Mouse (Mus musculus): Measurements from ENCODE around the gene Epha2.

Epha2 gene

DNA sequence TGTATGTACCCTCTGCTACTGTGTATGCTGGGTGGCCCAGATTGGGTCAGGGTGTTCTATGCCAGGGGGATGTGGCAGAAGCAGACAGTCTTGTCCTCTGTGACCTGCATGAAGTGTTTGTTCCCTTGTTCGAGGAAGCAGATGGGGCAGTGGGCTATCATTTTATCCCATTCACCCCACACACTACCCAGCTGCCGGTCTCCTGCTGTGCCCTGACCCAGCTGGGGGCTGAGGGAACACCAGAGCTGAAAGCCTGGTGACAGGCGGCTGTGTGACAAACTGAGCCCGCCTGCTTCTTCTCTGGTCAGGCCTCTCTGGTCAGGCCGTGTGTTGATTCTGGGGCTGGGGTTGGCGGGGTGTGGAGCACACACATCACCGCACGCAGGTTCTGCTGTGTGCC, 5.0 kb downstream of the Epha2 start:
- no peak for DNase-seq

DNA sequence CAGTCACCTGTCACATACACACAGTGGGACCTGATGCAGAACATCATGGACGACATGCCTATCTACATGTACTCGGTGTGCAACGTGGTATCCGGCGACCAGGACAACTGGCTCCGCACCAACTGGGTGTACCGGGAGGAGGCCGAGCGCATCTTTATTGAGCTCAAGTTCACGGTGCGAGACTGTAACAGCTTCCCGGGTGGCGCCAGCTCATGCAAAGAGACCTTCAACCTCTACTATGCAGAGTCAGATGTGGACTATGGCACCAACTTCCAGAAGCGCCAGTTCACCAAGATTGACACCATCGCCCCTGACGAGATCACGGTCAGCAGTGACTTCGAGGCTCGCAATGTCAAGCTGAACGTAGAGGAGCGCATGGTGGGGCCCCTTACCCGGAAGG, 7.3 kb downstream of the Epha2 start:
- DNase-seq = peak; percentile 62

DNA sequence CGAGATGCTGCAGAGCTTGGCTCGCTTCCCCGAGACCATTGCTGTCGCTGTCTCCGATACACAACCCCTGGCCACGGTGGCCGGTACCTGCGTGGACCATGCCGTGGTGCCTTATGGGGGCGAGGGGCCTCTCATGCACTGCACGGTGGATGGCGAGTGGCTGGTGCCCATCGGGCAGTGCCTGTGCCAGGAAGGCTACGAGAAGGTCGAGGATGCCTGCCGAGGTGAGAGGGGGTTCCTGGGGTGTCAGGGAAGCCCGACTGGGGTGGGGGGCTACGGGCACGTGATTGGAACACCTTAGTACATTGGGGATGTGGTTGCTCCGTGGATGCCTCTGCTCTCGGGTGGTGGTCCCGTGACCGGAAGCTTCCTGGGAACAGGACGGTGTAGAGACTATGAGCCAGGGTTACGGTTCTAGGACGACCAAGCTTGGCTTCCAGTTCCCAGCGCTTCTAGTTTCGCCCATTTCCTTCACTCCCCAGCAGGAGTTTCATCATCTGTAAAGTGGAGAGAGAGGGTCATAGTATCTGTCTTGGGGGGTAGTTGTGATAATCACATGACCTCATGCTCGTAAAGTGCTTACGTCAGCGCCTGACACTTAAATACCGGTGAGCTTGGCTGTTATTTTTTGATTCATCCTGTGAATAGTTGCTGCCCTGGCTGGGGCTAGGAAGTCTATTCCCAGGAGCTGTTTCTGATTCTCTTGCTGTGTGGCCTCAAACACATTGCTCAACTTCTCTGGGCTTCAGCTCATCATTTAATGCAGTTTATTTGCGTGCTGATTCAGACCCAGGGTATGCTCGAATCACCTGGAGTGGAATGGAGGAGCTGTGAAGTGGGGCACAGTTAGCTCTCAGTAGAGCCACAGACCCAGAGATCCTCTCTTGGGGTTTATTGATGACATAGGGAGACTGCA, 8.1 kb downstream of the Epha2 start:
- no peak for DNase-seq

DNA sequence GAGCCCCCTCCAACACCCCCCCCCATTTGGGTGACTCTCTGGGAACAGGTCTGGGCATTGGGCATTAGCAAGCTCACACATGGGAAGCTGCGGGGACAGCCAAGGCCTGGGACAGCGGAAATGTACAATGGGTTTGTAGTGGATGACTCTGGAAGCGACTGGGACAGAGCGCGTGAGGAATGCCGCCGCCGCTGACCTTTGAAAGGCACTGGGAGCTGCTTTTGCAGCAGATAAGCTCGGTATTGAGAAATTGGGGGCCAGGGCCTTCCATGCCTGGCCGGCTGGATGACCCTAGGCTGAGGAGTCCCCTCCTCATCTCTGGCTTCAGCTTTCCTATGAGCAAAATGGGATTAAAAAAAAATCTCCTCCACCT, 8.7 kb downstream of the Epha2 start:
- DNase-seq = peak; percentile 64

DNA sequence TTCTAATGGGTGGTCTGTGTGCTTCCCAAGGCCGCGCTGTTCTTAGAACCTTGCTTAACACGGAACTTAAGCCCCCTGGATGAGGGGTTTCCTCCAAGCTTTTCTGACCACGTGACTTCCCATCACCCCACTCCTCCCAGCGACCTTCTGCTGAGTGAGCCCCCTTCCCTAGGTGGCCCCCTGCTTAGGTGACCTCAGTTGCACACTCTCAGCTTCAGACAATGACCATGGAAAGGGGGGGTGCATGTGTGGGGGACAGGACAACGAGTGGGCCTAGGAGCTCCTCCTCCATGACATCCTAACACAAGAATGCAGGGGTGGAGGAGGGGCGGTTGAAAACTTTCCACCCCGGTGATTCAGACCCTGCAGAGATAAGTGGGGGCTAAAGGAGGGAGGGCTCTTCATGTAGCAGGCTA, 9.2 kb downstream of the Epha2 start:
- DNase-seq = peak; percentile 88

DNA sequence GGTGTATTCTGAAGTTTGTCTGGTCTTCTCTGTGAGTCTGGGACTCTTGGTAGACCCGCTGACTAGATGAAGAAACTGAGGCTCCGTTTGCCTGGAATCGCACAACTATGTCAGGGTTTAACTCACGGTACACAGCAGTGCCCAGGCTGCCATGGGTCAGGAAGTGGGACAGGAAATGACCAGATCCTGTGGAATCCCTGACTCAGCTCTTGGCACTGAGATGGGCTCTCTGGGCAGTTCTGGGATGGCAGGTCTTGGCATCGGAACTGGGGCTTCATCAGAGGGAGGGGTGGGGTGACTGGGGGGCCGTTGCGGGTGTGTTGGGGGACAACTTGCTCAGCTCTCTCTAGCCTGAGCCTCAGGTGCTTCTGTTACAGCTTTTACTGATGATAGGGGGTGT, 10.0 kb downstream of the Epha2 start:
- peak; percentile 76 for DNase-seq

DNA sequence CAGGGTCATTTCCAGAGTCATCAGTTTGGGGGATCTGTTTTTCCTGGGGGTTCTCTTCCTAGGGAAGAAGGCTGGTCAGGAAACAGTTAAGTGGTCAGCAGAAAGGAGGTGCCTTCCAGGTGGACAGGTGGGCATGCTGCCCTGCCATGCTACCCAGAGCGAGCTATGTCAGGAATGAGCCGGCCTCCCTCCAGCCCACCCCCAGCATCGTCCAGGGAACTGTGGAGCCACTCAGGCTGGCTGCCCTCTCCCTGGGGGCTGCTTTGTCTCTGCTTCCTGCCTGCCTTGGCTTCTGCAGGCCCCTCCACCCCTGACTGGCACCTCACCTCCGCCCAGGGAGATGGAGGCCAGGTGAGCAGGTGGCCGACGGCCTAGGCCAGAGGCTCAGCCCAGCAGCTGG, 10.5 kb downstream of the Epha2 start:
- DNase-seq = peak; percentile 66

DNA sequence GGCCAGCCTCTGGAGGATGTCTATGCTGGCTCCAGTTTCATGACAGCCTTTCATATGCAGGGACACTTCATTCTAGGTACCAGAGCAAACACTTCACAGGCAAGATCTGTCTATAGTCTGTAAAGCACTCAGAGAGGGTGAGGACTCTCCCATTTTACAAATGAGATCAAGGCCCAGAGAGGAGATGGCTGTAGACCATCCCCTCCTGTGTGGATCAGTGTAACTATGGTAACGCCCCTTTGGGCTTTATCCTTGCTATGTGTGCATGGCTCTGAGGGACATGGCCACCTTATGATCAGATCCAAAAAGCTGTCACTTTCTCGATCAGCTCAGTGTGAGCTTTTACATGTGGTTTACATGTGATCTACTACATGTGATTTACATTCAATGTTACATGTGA, 10.9 kb downstream of the Epha2 start:
- no peak for DNase-seq

DNA sequence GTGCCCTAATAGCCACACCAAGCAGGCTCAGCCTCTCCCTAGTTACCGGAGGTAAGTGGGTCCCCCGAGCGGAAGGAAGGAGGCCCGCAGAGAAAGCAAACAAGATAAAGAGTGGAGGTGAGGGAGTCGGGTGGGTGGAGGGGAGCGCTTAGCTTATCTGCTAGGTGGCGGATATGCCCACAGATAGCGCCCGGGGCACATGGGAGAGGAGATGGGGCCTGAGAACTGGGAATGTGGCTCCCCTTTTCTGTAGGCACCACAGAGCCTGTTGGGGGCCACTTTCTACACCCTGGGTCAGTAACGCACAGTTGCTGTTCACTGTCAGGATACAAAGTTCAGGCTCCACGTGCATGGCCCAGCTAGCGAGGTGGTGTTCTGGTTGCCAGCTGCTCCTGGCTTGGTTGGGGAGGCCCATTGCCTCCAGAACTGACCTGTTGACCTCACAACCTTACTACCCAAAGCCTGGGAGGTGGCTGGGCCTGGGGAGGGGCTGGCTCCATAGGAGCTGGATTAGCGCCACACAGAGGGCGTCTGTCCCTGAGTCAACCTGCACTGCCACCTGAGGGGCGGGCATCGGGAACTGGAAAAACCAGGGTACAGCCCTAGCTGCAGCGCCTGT, 11.6 kb downstream of the Epha2 start:
- peak; percentile 43 for DNase-seq

DNA sequence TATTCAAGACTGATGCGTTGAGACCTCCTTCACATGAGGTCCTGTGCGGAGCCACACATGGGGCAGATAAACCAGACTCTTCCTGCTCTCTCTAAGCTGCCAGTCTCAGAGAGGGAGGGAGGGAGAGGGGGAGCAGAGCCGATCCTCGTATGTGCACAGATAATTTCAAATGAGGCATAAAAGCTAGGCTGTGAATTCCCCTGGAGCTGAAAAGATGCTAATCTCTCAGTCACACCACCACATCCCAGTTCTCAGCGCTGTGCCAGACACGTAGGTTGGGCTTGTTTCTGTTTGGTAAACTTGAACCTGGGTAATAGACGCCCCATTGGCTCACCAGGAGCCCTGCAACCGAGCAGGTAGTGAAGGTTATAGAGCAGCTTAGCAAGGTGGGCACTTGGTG, 12.4 kb downstream of the Epha2 start:
- no peak for DNase-seq

DNA sequence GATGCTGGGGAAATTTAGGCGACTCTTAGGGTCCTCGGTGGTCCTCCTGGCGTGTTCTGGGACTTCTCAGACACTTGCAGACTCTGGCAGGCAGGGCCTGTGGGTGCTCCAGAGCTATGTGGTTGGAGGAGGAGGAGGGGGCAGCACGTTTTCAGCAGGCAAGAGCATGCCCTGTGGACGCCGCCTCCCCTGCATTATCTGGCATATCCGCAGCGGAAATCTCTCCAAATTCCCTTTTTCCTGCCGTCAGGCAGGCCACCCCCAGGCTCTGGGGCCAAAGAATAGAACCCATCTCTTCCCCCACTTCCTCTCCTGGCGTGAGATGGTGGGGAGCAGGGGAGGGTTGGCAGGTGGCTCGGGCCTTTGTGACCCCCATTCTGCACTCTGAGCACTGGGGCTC, 12.9 kb downstream of the Epha2 start:
- peak; percentile 59 for DNase-seq

DNA sequence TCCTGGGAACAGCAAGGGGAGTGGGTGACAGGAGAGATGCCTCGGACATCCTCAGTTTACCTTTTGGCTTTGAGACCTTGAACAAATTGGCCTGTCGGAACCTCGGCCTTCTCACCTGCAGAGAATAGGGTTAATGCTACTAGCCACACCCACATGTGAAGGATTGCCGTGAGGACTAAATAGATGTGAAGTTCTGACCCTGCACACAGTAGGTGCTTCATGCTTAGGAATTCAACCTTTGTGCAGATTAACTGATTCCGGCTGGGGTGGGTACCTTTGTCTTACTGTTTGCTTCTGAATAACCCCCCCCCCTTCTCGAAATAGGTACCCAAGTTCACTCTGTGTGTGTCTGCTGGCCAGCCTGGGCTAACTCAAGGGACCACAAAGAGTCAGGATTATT, 13.7 kb downstream of the Epha2 start:
- DNase-seq = no peak

DNA sequence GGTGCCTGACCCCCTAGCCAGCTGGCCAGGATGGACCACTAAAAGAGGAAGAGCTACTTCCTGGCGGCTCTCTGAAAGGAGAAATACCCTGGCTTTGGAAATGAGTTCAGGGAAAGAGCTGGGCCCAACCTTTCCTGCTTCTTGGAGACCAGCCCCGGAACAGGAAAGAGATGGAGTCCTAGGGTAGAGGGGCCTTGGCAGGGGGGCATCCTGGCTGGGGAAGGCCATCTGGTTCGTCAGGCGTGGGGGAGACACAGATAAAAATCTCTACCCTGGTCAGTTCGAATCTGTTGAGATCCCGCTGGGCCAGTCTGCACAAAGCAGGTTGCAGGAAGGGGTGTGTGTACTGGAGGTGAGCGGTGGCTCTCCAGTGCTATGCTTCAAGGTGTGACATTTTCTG, 15.0 kb downstream of the Epha2 start:
- DNase-seq = peak; percentile 57

DNA sequence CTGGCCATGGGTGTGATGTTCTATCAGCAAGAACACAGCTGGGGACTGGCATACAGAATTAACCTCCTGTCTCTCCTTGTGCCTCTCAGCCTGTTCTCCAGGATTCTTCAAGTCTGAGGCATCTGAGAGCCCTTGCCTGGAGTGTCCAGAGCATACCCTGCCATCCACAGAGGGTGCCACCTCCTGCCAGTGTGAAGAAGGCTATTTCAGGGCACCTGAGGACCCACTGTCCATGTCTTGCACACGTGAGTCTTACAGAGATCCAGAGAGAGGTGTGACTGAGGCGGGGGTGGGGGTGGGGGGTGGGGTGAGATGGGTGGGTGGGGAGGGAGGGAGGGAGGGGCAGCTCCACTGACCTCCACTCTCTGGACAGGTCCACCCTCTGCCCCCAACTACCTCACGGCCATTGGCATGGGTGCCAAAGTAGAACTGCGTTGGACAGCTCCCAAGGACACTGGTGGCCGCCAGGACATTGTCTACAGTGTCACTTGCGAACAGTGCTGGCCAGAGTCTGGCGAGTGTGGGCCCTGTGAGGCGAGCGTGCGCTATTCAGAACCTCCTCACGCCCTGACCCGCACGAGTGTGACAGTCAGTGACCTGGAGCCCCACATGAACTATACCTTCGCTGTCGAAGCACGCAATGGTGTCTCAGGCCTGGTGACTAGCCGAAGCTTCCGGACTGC, 15.6 kb downstream of the Epha2 start:
- DNase-seq = no peak

DNA sequence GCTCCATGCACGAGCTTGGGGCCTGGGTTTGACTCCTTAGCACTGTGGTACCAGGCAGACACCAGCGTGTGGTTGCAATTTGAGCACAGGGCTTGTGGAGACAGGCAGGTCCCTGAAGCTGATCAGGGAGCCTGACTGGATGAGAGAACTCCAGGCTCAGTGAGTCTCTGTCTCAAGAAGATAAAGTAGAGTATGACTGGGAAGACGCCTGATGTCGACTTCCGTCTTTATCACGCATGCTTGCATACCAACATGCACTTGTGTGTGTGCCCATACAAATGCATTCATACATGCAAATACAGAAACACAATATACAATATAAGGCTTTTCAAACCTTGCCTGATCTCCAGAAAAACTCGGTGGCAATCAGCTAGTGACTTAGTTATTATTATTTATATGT, 16.9 kb downstream of the Epha2 start:
- no peak for DNase-seq

DNA sequence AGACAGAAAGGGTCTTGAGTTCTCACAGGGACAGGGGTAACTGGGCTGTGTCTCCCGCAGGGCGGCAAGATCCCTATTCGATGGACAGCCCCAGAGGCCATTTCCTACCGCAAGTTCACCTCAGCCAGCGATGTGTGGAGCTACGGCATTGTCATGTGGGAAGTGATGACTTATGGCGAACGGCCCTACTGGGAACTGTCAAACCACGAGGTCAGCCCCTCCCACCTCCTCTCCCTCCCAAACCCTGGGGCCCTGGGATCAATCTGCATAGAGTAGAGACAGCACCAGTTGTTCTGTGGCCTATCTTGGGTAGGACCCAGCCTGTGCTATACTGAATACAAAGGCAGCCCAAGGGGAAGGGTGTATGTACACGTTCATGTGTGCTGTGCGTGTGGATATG, 21.5 kb downstream of the Epha2 start:
- DNase-seq = no peak

DNA sequence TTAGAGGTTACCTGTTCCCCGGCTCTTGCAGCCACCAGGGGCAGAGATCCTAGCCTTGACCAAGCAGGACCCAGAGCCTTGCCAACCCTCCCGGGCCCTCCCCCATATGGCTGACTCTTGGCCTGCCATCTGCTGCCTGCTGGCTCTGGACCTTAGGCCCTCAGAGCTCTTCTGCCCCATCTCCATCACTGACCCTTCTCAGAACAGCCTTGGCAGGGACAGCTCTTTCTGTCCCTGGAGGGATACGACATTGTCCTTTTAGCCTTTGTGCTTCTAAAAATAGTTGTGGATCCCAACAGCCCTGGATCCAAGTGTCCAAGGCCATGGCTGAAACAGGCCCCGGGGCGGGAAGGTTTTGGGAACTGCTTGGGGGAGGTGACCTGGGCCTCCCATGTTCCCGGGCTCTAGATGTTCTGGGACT, 23.7 kb downstream of the Epha2 start:
- DNase-seq = no peak

DNA sequence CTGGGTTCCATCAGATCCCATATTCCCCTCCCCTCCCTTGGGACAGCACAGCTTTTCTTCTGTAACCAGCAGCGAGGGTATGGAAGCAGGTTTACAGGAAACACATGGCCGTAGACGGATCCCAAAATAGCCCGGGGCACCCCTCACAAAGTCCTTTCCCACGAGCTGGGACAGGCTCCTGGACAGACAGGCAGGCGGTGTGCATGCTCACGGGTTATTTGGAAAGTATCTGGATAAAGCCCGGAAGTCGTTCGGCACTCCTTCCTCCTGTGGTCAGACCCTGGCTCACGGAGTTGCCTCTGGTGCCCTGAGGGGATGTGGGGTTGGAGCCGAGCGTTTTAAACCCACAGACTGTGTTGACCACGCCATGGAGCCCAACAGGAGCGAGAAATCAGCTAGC, 24.6 kb downstream of the Epha2 start:
- DNase-seq = peak; percentile 57

DNA sequence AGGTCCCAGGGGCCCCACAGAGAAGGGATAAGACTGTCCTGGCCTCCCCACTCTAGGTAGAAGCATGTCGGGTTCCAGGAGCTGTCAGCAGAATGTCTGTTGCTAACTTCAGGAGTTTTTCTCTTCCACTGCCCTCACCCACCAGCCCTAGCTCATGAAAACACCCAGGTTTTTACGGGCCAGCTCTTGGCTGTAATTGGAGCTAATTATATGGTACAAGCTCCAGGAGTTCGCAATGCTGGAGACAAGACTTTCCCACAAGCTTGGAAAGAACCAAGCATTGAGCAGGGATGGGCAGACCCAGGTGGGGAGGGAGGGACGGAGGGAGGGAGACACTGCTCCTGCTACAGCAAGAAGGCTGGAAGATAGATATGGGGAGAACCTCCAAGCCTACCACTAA, 26.0 kb downstream of the Epha2 start:
- no peak for DNase-seq

DNA sequence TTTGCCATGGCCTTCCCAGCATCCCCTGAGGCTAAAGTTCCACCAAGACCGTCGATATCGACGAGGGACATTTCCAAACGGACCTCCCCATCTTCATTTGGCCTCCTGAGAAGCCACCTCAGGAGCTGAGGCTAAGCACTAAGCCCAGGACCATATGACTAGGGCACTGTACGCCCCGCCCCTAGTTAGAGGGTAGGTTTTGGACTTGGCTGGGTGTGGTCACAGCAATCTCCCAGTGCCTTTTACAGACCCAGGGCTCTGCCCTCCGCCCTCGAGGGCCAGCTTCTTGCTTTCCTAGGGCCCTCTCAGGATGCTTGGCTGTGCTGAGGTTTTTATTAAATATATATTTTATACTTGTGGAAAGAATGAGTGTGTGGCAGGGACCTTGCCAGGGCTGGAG, 27.7 kb downstream of the Epha2 start:
- DNase-seq = no peak

DNA sequence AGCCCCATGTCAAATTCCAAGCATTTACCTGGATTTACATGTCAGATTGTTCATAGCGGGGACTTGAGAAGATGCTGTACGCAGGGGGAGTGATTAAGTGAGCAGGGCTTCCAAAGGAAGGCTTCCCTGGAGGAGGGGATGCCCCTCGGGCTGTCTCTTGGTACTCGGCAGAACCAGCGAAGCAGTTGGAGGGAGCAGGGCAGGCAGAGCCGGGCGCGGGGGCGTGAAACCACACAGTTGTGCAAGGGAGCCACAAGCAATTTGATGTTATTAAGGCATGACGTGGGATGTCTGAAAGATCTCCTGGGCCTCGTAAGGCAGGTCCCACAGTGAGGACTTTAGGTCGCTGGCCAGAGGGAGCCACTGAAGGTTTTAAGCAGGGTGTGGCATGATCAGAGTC, 28.9 kb downstream of the Epha2 start:
- no peak for DNase-seq

DNA sequence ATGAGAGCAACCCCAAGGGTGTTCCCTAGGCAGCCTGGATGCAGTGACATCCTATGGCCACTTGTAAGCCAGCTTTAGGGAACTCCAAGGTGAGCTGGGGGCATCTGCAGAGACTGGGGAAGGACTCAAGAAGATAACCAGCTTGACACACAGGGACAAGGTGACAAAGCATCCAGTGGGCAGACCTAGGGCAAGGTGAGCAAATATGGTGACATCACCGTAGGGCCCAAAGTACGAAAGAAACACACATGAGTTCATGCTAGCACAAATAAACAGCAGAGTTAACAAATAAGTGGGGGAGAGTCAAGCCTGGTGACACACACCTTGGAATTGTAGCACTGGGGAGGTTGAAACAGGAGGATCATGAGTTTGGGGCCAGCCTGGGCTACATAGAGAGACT, 30.4 kb downstream of the Epha2 start:
- DNase-seq = no peak

DNA sequence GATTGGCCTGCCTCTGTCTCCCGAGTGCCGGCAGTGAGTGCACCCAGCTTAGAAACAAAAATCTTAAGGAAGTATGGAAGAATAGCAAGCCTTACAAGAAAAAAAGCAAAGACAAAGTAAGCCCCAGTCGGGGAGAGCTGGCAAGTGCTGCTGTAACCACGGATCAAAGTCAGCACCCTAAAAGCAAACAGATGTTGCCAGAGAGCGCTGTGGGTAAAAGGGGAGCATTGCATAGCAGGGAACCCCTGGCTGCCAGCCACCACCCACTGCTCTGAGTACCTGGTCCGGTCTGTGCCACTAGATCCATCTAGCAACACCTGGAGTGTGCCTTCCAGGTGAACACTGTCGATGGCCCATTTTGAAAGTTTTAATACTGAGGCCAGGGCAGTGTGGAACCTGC, 31.2 kb downstream of the Epha2 start:
- no peak for DNase-seq

DNA sequence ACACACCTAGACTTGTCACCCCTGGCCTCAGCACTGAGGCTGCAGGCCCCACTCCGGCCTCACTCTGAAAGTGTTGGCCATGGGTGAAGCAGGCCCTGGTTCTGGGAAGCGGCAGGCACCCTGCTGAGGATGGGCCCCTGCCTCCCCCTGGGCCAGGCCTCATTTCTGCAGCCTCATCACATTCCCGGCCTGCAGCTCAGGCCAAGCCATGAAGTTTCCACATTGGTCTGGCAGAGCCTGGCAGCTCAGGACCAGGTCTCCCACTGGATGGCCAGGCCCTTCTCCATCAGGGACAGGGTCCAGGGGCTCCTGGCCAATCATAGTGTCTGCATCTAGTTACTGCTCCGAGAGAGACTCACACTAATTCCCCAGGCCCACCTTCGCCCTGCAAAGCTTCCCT, 33.7 kb downstream of the Epha2 start:
- peak; percentile 54 for DNase-seq

Measured in kidney, postnatal 10 days (tissue).